Mouse (Mus musculus): ENCODE data around the gene Spg20.

GRCm38 (mm10) chr3:55148091-55148490, 36.2 kb downstream of the Spg20 start:
- TF ChIP-seq CTCF (IDR thresholded peaks at IDR 0.05; ENCODE audit: low read depth, low read length): no peak
- no peak for TF ChIP-seq GATA1 (IDR thresholded peaks at IDR 0.05; ENCODE audit: borderline replicate concordance, low read length)
- no peak for TF ChIP-seq TAL1 (conservative IDR thresholded peaks at IDR 0.05; ENCODE audit: low read depth, low read length)
- no peak for TF ChIP-seq GATA2 (IDR thresholded peaks at IDR 0.05; ENCODE audit: borderline replicate concordance, low read depth, low read length)

All from G1E (cell line).